Mouse (Mus musculus): ENCODE measurements around the gene Olfr811.

The Olfr811 gene

GRCm38 (mm10) chr10:129804296-129804695 is at the start of gene Olfr811:
TSS of gene Olfr811 (minus strand) at chr10:129804396.
- no peak for DNase-seq

- no peak for DNase-seq
Measured at GRCm38 (mm10) chr10:129847343-129847742, 43.1 kb upstream of the Olfr811 start.

GRCm38 (mm10) chr10:129845994-129846393 is 41.8 kb upstream of the Olfr811 start, which contains the start of gene Olfr812:
TSS of gene Olfr812 (minus strand) at chr10:129846094.
- DNase-seq = no peak

- no peak for DNase-seq
Measured at GRCm38 (mm10) chr10:129794817-129795216, 9.4 kb downstream of the Olfr811 start, which contains the start of gene Olfr810. TSS of gene Olfr810 (minus strand) at chr10:129794917.

GRCm38 (mm10) chr10:129778123-129778522 is 26.1 kb downstream of the Olfr811 start:
- DNase-seq = no peak

GRCm38 (mm10) chr10:129774338-129774737 is 29.9 kb downstream of the Olfr811 start, which contains the start of gene Olfr809:
TSS of gene Olfr809 (plus strand) at chr10:129774638.
- no peak for DNase-seq

GRCm38 (mm10) chr10:129765182-129765581 is 39.0 kb downstream of the Olfr811 start, which contains the start of gene Olfr808:
TSS of gene Olfr808 (plus strand) at chr10:129765482.
- DNase-seq = no peak

GRCm38 (mm10) chr10:129757693-129758092 is 46.5 kb downstream of the Olfr811 start, which contains the start of gene Olfr807:
TSS of gene Olfr807 (minus strand) at chr10:129757793.
- DNase-seq = no peak
